ENCODE assay signal across 8 mouse cellular contexts in the genomic region with DNA sequence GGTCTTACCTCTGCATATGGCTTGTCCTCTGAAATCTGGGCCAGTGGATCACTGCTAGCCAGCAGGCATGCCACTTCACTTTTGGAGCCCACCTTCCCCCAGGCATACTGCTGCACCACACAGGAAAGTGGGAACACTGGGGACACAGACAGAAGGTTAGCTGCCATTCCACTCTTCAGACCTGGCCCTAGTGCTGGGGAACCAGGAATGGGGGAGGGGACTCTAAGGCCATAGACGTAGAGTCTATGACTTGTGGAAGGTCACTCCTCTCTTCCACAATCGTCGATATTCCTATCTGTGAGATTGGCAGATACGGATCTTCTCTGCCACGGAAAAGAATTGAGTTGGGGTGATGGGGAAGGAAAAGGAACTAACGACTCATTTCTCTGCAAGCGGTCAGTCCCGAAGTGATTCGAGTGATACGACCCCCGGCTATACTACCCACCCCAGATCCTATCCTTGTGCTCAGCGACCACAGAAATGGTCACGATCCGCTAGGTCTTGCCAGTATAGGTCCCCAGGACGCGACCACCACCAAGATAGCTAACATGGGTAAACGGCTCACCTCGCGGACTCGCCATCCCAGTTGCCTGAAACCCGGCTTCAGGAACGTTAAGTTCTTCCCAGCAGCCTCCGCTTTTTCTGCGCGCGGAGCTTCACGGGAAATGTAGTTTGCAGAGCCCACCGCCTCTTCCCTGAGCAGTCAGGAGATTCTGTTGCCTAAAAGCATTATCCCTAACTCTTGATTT. TPM values are rescaled to one million over a fixed set of nuclear protein-coding genes. Genes with fewer than 3 reads are reported as not detected.
DNase-seq lines count a peak whose midpoint lies in the region; ATAC-seq and TF ChIP-seq lines count a peak whose summit lies in the region.

A gene (minus strand): TSS at position 625 of the 749 bp plus-strand sequence.

- no peak within 1 kb of the TSS for H3K27ac ChIP-seq in embryonic facial prominence, embryonic 12.5 days
- H3K27ac ChIP-seq in kidney, adult 2 months (ENCODE audit: insufficient read depth, low read depth, low read length) = no peak within 1 kb of the TSS
- no peak within 1 kb of the TSS for H3K27ac ChIP-seq in limb, embryonic 15.5 days
- H3K27ac ChIP-seq in midbrain, postnatal 0 days (ENCODE audit: low read depth, low read length) = peak within 1 kb of the TSS; percentile 55; the same call in 1 of the 2 replicates
- H3K27ac ChIP-seq in stomach, embryonic 16.5 days (ENCODE audit: low read length) = no peak within 1 kb of the TSS

- no peaks in the 10 kb centered on the region for H3K9me3 ChIP-seq in embryonic facial prominence, embryonic 12.5 days
- no peaks in the 10 kb centered on the region for H3K9me3 ChIP-seq in limb, embryonic 15.5 days
- H3K9me3 ChIP-seq in midbrain, postnatal 0 days (ENCODE audit: low read length) = no peaks in the 10 kb centered on the region
- no peaks in the 10 kb centered on the region for H3K9me3 ChIP-seq in stomach, embryonic 16.5 days (replicated peaks; ENCODE audit: control insufficient read depth, low read length)

- peaks cover 6% of the 10 kb centered on the region for H3K4me1 ChIP-seq in embryonic facial prominence, embryonic 12.5 days
- peaks cover 8% of the 10 kb centered on the region; the same call in 1 of the 2 replicates for H3K4me1 ChIP-seq in kidney, adult 2 months (ENCODE audit: control insufficient read depth, insufficient read depth, low read length)
- peaks cover 7% of the 10 kb centered on the region for H3K4me1 ChIP-seq in limb, embryonic 15.5 days
- H3K4me1 ChIP-seq in midbrain, postnatal 0 days (ENCODE audit: insufficient read depth, low read length) = peaks cover 4% of the 10 kb centered on the region; the same call in 1 of the 2 replicates
- H3K4me1 ChIP-seq in stomach, embryonic 16.5 days (ENCODE audit: control insufficient read depth, insufficient read depth, low read length) = peaks cover 11% of the 10 kb centered on the region

- peak within 1 kb of the TSS; percentile 84 for H3K4me2 ChIP-seq in embryonic facial prominence, embryonic 12.5 days (replicated peaks)
- peak within 1 kb of the TSS; percentile 68 for H3K4me2 ChIP-seq in limb, embryonic 15.5 days
- peak within 1 kb of the TSS; percentile 89 for H3K4me2 ChIP-seq in midbrain, postnatal 0 days (ENCODE audit: low read depth, low read length, poor library complexity, severe bottlenecking)
- peak within 1 kb of the TSS; percentile 78 for H3K4me2 ChIP-seq in stomach, embryonic 16.5 days (ENCODE audit: low read depth, low read length)

- no peak for TF ChIP-seq CTCF in kidney, adult 2 months (conservative IDR thresholded peaks at IDR 0.05; ENCODE audit: insufficient read depth, insufficient read length, low read depth, low read length)
- TF ChIP-seq CTCF in midbrain, postnatal 0 days (IDR thresholded peaks at IDR 0.05) = no peak

- no peaks in the 10 kb centered on the region for H3K27me3 ChIP-seq in embryonic facial prominence, embryonic 12.5 days
- H3K27me3 ChIP-seq in kidney, adult 2 months (replicated peaks; ENCODE audit: control insufficient read depth, insufficient read depth, low read length) = no peaks in the 10 kb centered on the region
- H3K27me3 ChIP-seq in limb, embryonic 15.5 days = no peaks in the 10 kb centered on the region
- H3K27me3 ChIP-seq in midbrain, postnatal 0 days (ENCODE audit: insufficient read depth, low read length) = no peaks in the 10 kb centered on the region
- H3K27me3 ChIP-seq in stomach, embryonic 16.5 days (ENCODE audit: control insufficient read depth, insufficient read depth, low read length) = no peaks in the 10 kb centered on the region

- no peak for ATAC-seq in embryonic facial prominence, embryonic 12.5 days (ENCODE audit: insufficient number of reproducible peaks, insufficient read depth, low FRiP score, low TSS enrichment)
- ATAC-seq in limb, embryonic 15.5 days (ENCODE audit: insufficient number of reproducible peaks, low FRiP score, low TSS enrichment, low read depth) = no peak
- ATAC-seq in midbrain, postnatal 0 days (ENCODE audit: low FRiP score) = peak; percentile 44; the same call in 1 of the 2 replicates
- ATAC-seq in stomach, embryonic 16.5 days (ENCODE audit: insufficient read depth, low FRiP score) = peak; percentile 45; the same call in 1 of the 2 replicates

- WGBS in embryonic facial prominence, embryonic 12.5 days = 2% methylated on average over 28 of the region's 28 CpGs
- under 1% methylated on average over 28 of the region's 28 CpGs for WGBS in kidney, adult 2 months
- 2% methylated on average over 28 of the region's 28 CpGs for WGBS in limb, embryonic 15.5 days
- WGBS in midbrain, postnatal 0 days = under 1% methylated on average over 28 of the region's 28 CpGs
- WGBS in stomach, embryonic 16.5 days = under 1% methylated on average over 28 of the region's 28 CpGs

- TF ChIP-seq POLR2A in kidney, adult 2 months (IDR thresholded peaks at IDR 0.05; ENCODE audit: low read depth, low read length) = peak; percentile 18

- peak within 1 kb of the TSS; percentile 78 for H3K4me3 ChIP-seq in embryonic facial prominence, embryonic 12.5 days
- peak within 1 kb of the TSS; percentile 79 for H3K4me3 ChIP-seq in kidney, adult 2 months (ENCODE audit: insufficient read depth, low read depth, low read length)
- H3K4me3 ChIP-seq in limb, embryonic 15.5 days = peak within 1 kb of the TSS; percentile 58
- H3K4me3 ChIP-seq in midbrain, postnatal 0 days (ENCODE audit: low read depth, low read length) = peak within 1 kb of the TSS; percentile 63
- peak within 1 kb of the TSS; percentile 68 for H3K4me3 ChIP-seq in stomach, embryonic 16.5 days (replicated peaks; ENCODE audit: low read length)

- peak within 1 kb of the TSS; percentile 70 for H3K9ac ChIP-seq in embryonic facial prominence, embryonic 12.5 days
- peak within 1 kb of the TSS; percentile 47 for H3K9ac ChIP-seq in limb, embryonic 15.5 days
- peak within 1 kb of the TSS; percentile 77 for H3K9ac ChIP-seq in midbrain, postnatal 0 days (replicated peaks; ENCODE audit: low read length, poor library complexity, severe bottlenecking)
- peak within 1 kb of the TSS; percentile 81 for H3K9ac ChIP-seq in stomach, embryonic 16.5 days (ENCODE audit: low read length)

- DNase-seq in 3134 (ENCODE audit: extremely low read depth, insufficient read length, low spot score) = peak; percentile 59
- peak; percentile 82 for DNase-seq in adrenal gland, postnatal 10 days
- peak; percentile 74 to 86 for DNase-seq in heart, adult 18-20 months
- DNase-seq in kidney, adult 2 months = peak; percentile 78
- DNase-seq in midbrain, postnatal 0 days (ENCODE audit: low spot score) = peak; percentile 77

- peaks cover 32% of the 10 kb centered on the region for H3K36me3 ChIP-seq in embryonic facial prominence, embryonic 12.5 days
- H3K36me3 ChIP-seq in kidney, adult 2 months (ENCODE audit: control insufficient read depth, insufficient read depth, low read length) = no peaks in the 10 kb centered on the region
- peaks cover 30% of the 10 kb centered on the region for H3K36me3 ChIP-seq in limb, embryonic 15.5 days
- H3K36me3 ChIP-seq in midbrain, postnatal 0 days (ENCODE audit: insufficient read depth, low read length) = peaks cover 18% of the 10 kb centered on the region
- peaks cover 9% of the 10 kb centered on the region; the same call in 1 of the 2 replicates for H3K36me3 ChIP-seq in stomach, embryonic 16.5 days (ENCODE audit: control insufficient read depth, insufficient read depth, low read length)

RNA-seq across cellular contexts. Expression of the gene that starts here (rescaled TPM):
- 10 to 100 TPM; 31.1 to 47.1 TPM for total RNA-seq in adrenal gland, postnatal 10 days (2021)
- polyA plus RNA-seq in embryonic facial prominence, embryonic 12.5 days (2016; fragmentation: Nextera tagmentation; extraction: Ambion mirVana) = 55.5 and 57.8 TPM in 2 replicates
- total RNA-seq in heart, adult 18-20 months (2021) = 100 to 1,000 TPM; 118 to 140 TPM
- 62.4 and 70.4 TPM in 2 replicates for polyA plus RNA-seq in kidney, adult 2 months (2012; rRNA removed)
- 37.9 and 49.8 TPM in 2 replicates for polyA plus RNA-seq in limb, embryonic 15.5 days (2015; fragmentation: Nextera tagmentation; extraction: Ambion mirVana)
- 60.5 and 71.9 TPM in 2 replicates for total RNA-seq in midbrain, postnatal 0 days (2014; rRNA removed)
- 57.2 and 61.2 TPM in 2 replicates for polyA plus RNA-seq in midbrain, postnatal 0 days (2015; fragmentation: Nextera tagmentation; extraction: Ambion mirVana)
- 45.2 and 49.0 TPM in 2 replicates for polyA plus RNA-seq in stomach, embryonic 16.5 days (2015; fragmentation: Nextera tagmentation; extraction: Ambion mirVana)

Comparison
In these comparisons a context has a peak if more than half of its experiments do, and no peak if none do; other contexts are left out.
1. ATAC-seq: peak in midbrain, postnatal 0 days (single experiment) and stomach, embryonic 16.5 days (single experiment); none in embryonic facial prominence, embryonic 12.5 days (single experiment) and limb, embryonic 15.5 days (single experiment).
2. Peak in every context shown above with its lines, with median percentiles within 50 percentile points of each other: DNase-seq, H3K4me2 ChIP-seq, H3K4me3 ChIP-seq and H3K9ac ChIP-seq.